In genomic region chr17:47567271-47567670, GRCm38 (mm10) we compare ENCODE assay signal across 11 mouse cellular contexts. TPM values are rescaled to one million over a fixed set of nuclear protein-coding genes. Genes with fewer than 3 reads are reported as not detected.
DNase-seq lines count a peak whose midpoint lies in the region; ATAC-seq lines count a peak whose summit lies in the region.
"Had no signal": no experiment of that assay in that cellular context is flagged by ENCODE, and none has a peak within 500 bp of the region (broad histone marks: within the 10 kb centered on the region; RNA-seq: fewer than 3 reads in every experiment).

No protein-coding gene starts in this region.

- no peaks in the 10 kb centered on the region for H3K9me3 ChIP-seq in heart, embryonic 13.5 days
- H3K9me3 ChIP-seq in kidney, embryonic 16.5 days (ENCODE audit: low read length): no peaks in the 10 kb centered on the region
- no peaks in the 10 kb centered on the region for H3K9me3 ChIP-seq in hindbrain, embryonic 12.5 days (replicated peaks)

- no peaks in the 10 kb centered on the region for H3K27me3 ChIP-seq in heart, embryonic 13.5 days (replicated peaks)
- no peaks in the 10 kb centered on the region for H3K27me3 ChIP-seq in kidney, embryonic 16.5 days (ENCODE audit: insufficient read depth, low read length)
- H3K27me3 ChIP-seq in hindbrain, embryonic 12.5 days: no peaks in the 10 kb centered on the region
- H3K27me3 ChIP-seq: CH12.LX had no signal

- no peak overlapping the region for H3K4me2 ChIP-seq in heart, embryonic 13.5 days
- H3K4me2 ChIP-seq in kidney, embryonic 16.5 days (replicated peaks; ENCODE audit: low read depth, low read length): no peak overlapping the region
- no peak overlapping the region for H3K4me2 ChIP-seq in hindbrain, embryonic 12.5 days (replicated peaks)

- 0 out of 2 replicates have a peak, but pooled peaks cover 7% of the 10 kb centered on the region for H3K4me1 ChIP-seq in heart, embryonic 13.5 days
- H3K4me1 ChIP-seq in kidney, embryonic 16.5 days (ENCODE audit: insufficient read depth, low read length): 0 out of 2 replicates have a peak, but pooled peaks cover 4% of the 10 kb centered on the region
- H3K4me1 ChIP-seq in hindbrain, embryonic 12.5 days: peaks cover 10% of the 10 kb centered on the region

- no peaks in the 10 kb centered on the region for H3K36me3 ChIP-seq in heart, embryonic 13.5 days
- H3K36me3 ChIP-seq in kidney, embryonic 16.5 days (ENCODE audit: insufficient read depth, low read length): no peaks in the 10 kb centered on the region
- no peaks in the 10 kb centered on the region for H3K36me3 ChIP-seq in hindbrain, embryonic 12.5 days

- no peak overlapping the region for H3K4me3 ChIP-seq in heart, embryonic 13.5 days
- H3K4me3 ChIP-seq in kidney, embryonic 16.5 days (ENCODE audit: low read length): no peak overlapping the region
- no peak overlapping the region for H3K4me3 ChIP-seq in hindbrain, embryonic 12.5 days

- DNase-seq in heart, adult 11 months: peak; percentile 97
- no peak for DNase-seq in heart, postnatal 36 days
- peak; percentile 42 for DNase-seq in lung, postnatal 36 days
- no peak for DNase-seq in right cerebral cortex, adult 2 months (ENCODE audit: low spot score in 2 of 2)
- no peak for DNase-seq in layer of hippocampus, postnatal 10 days (ENCODE audit: low spot score in 2 of 2)
- DNase-seq: thymus, postnatal 36 days had no signal

- WGBS in heart, embryonic 13.5 days: 48% methylated on average over 3 of the region's 3 CpGs
- WGBS in kidney, embryonic 16.5 days: 62% methylated on average over 3 of the region's 3 CpGs
- 70% methylated on average over 3 of the region's 3 CpGs for WGBS in hindbrain, embryonic 12.5 days

- H3K27ac ChIP-seq in heart, embryonic 13.5 days (replicated peaks): peak overlapping the region; percentile 76
- peak overlapping the region; percentile 54; the same call in 1 of the 2 replicates for H3K27ac ChIP-seq in kidney, embryonic 16.5 days (ENCODE audit: low read length)
- no peak overlapping the region for H3K27ac ChIP-seq in hindbrain, embryonic 12.5 days
- H3K27ac ChIP-seq: macrophage had no signal

- ATAC-seq in heart, embryonic 13.5 days (ENCODE audit: extremely low read depth, insufficient number of reproducible peaks, low FRiP score, low TSS enrichment): no peak
- peak; percentile 77 for ATAC-seq in kidney, embryonic 16.5 days (ENCODE audit: low FRiP score, low TSS enrichment)
- no peak for ATAC-seq in hindbrain, embryonic 12.5 days (ENCODE audit: low FRiP score)

- intact Hi-C loops in heart, postnatal 36 days (cut with DNase I): no loop called here

- 0 out of 2 replicates have a peak overlapping the region, but pooled peaks have one; percentile 11 for H3K9ac ChIP-seq in heart, embryonic 13.5 days
- no peak overlapping the region for H3K9ac ChIP-seq in kidney, embryonic 16.5 days (replicated peaks; ENCODE audit: low read length)
- no peak overlapping the region for H3K9ac ChIP-seq in hindbrain, embryonic 12.5 days

RNA-seq across cellular contexts. Expression of gene Bysl, which starts 44.0 kb away (rescaled TPM):
- 10 to 100 TPM; 14.2 to 14.3 TPM for total RNA-seq in heart, postnatal 36 days (2021)
- 24.1 and 24.8 TPM in 2 replicates for polyA plus RNA-seq in heart, embryonic 13.5 days (2015; fragmentation: Nextera tagmentation; extraction: Ambion mirVana)
- polyA plus RNA-seq in kidney, embryonic 16.5 days (2015; fragmentation: Nextera tagmentation; extraction: Ambion mirVana): 24.5 and 25.9 TPM in 2 replicates
- polyA plus RNA-seq in hindbrain, embryonic 12.5 days (2016; fragmentation: Nextera tagmentation; extraction: Ambion mirVana): 31.8 and 32.0 TPM in 2 replicates
- total RNA-seq in layer of hippocampus, postnatal 10 days (2021): 10 to 100 TPM; 24.5 to 24.9 TPM

RNA-seq across cellular contexts. Expression of gene Med20, which starts 44.1 kb away (rescaled TPM):
- total RNA-seq in heart, postnatal 36 days (2021): 10 to 100 TPM; 15.8 to 17.8 TPM
- 25.1 and 27.5 TPM in 2 replicates for polyA plus RNA-seq in heart, embryonic 13.5 days (2015; fragmentation: Nextera tagmentation; extraction: Ambion mirVana)
- 47.7 and 53.9 TPM in 2 replicates for polyA plus RNA-seq in kidney, embryonic 16.5 days (2015; fragmentation: Nextera tagmentation; extraction: Ambion mirVana)
- 38.8 and 39.0 TPM in 2 replicates for polyA plus RNA-seq in hindbrain, embryonic 12.5 days (2016; fragmentation: Nextera tagmentation; extraction: Ambion mirVana)
- total RNA-seq in layer of hippocampus, postnatal 10 days (2021): 10 to 100 TPM; 23.9 to 24.8 TPM

RNA-seq across cellular contexts. Expression of gene Gm20517, which starts 44.1 kb away (rescaled TPM):
- 1 to 10 TPM; 2.1 to 3.5 TPM for total RNA-seq in heart, postnatal 36 days (2021)
- polyA plus RNA-seq in heart, embryonic 13.5 days (2015; fragmentation: Nextera tagmentation; extraction: Ambion mirVana): 1.2 and 2.1 TPM in 2 replicates
- polyA plus RNA-seq in kidney, embryonic 16.5 days (2015; fragmentation: Nextera tagmentation; extraction: Ambion mirVana): 1.6 TPM in 2 replicates
- polyA plus RNA-seq in hindbrain, embryonic 12.5 days (2016; fragmentation: Nextera tagmentation; extraction: Ambion mirVana): 2.5 and 3.9 TPM in 2 replicates
- total RNA-seq in layer of hippocampus, postnatal 10 days (2021): 10 to 100 TPM in 1 of 2 experiments, 1 to 10 TPM in 1; 6.6 to 10.1 TPM

Comparison
In these comparisons a context has a peak if more than half of its experiments do, and no peak if none do; other contexts are left out.
1. DNase-seq: peak in heart, adult 11 months (single experiment) and lung, postnatal 36 days (single experiment); none in heart, postnatal 36 days (0 of 2), right cerebral cortex, adult 2 months (0 of 2) and layer of hippocampus, postnatal 10 days (0 of 2).